Mouse (Mus musculus): ENCODE data around the gene Ly6g5c.

DNA sequence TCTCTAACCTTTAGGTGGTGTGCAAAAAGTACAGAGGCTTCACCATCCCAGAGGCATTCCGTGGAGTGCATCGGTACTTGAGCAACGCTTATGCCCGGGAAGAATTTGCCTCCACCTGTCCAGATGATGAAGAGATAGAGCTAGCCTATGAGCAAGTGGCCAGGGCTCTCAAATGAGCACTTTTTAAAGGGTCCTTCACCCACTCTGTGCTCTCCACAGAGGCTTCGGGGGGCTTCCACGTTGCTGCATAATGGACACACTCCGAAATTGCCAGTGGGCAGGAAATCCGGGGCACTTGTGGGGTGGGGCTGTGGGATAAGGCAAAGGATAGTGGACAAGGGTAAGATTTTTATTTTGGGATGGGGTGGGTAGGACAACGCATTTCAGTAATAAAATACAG lies 49.8 kb upstream of the Ly6g5c start:
- TF ChIP-seq CTCF (IDR thresholded peaks at IDR 0.05; ENCODE audit: extremely low read depth, insufficient read length, insufficient replicate concordance, low read depth, low read length) (no peak), POLR2A (IDR thresholded peaks at IDR 0.05; ENCODE audit: low read depth, low read length) (no peak)

Measured in small intestine, adult 2 months (tissue).